ENCODE assay signal across 8 mouse cellular contexts in genomic region chr1:165735826-165736818, GRCm38 (mm10). TPM values are rescaled to one million over a fixed set of nuclear protein-coding genes. Genes with fewer than 3 reads are reported as not detected.
DNase-seq lines count a peak whose midpoint lies in the region; ATAC-seq and TF ChIP-seq lines count a peak whose summit lies in the region.

No protein-coding gene starts in this region.

- H3K4me3 ChIP-seq in G1E (ENCODE audit: low read depth, low read length): no peak overlapping the region
- no peak overlapping the region for H3K4me3 ChIP-seq in forebrain, postnatal 0 days (ENCODE audit: low read depth, low read length)
- H3K4me3 ChIP-seq in layer of hippocampus, adult 2 months: peak overlapping the region; percentile 16; the same call in 1 of the 2 replicates
- H3K4me3 ChIP-seq in lung, embryonic 14.5 days (ENCODE audit: low read depth, low read length): no peak overlapping the region
- no peak overlapping the region for H3K4me3 ChIP-seq in olfactory bulb, adult 2 months (ENCODE audit: insufficient read depth, low read depth, low read length)

- H3K4me1 ChIP-seq in G1E (ENCODE audit: insufficient read depth, low read depth, low read length): peaks cover 5% of the 10 kb centered on the region
- no peaks in the 10 kb centered on the region for H3K4me1 ChIP-seq in forebrain, postnatal 0 days (ENCODE audit: insufficient read depth)
- H3K4me1 ChIP-seq in lung, embryonic 14.5 days (ENCODE audit: insufficient read depth): peaks cover 5% of the 10 kb centered on the region; the same call in 1 of the 2 replicates
- no peaks in the 10 kb centered on the region for H3K4me1 ChIP-seq in olfactory bulb, adult 2 months (ENCODE audit: control insufficient read depth, insufficient read depth, low read length)

- TF ChIP-seq POLR2A in olfactory bulb, adult 2 months (IDR thresholded peaks at IDR 0.05; ENCODE audit: insufficient read depth, low read depth, low read length): no peak

- ATAC-seq in G1E (ENCODE audit: extremely low read depth, insufficient number of reproducible peaks, low FRiP score, poor library complexity, severe bottlenecking): peak; percentile 76
- ATAC-seq in forebrain, postnatal 0 days: peak; percentile 93
- peak; percentile 87 for ATAC-seq in lung, embryonic 14.5 days (ENCODE audit: insufficient read depth)

- WGBS in forebrain, postnatal 0 days: 30% methylated on average over 20 of the region's 20 CpGs
- 22% methylated on average over 20 of the region's 20 CpGs for WGBS in lung, embryonic 14.5 days
- 29% methylated on average over 20 of the region's 20 CpGs for WGBS in olfactory bulb, adult 2 months

- peak; percentile 94 for TF ChIP-seq CTCF in G1E (IDR thresholded peaks at IDR 0.05; ENCODE audit: low read depth, low read length)
- TF ChIP-seq CTCF in forebrain, postnatal 0 days (IDR thresholded peaks at IDR 0.05; ENCODE audit: low read depth): peak; percentile 97
- TF ChIP-seq CTCF in layer of hippocampus, adult 2 months (conservative IDR thresholded peaks at IDR 0.05): peak; percentile 97
- peak; percentile 98 for TF ChIP-seq CTCF in lung, embryonic 14.5 days (IDR thresholded peaks at IDR 0.05; ENCODE audit: low read depth)
- peak; percentile 52 for TF ChIP-seq CTCF in olfactory bulb, adult 2 months (IDR thresholded peaks at IDR 0.05; ENCODE audit: insufficient read depth, low read depth, low read length)

- no peak overlapping the region for H3K27ac ChIP-seq in forebrain, postnatal 0 days (ENCODE audit: low read depth, low read length)
- no peak overlapping the region for H3K27ac ChIP-seq in layer of hippocampus, adult 2 months
- H3K27ac ChIP-seq in lung, embryonic 14.5 days (ENCODE audit: low read depth): no peak overlapping the region
- H3K27ac ChIP-seq in olfactory bulb, adult 2 months (ENCODE audit: insufficient read depth, low read depth, low read length): no peak overlapping the region

- peaks cover 11% of the 10 kb centered on the region for H3K27me3 ChIP-seq in G1E (ENCODE audit: insufficient read depth, low read length)
- H3K27me3 ChIP-seq in forebrain, postnatal 0 days (ENCODE audit: insufficient read depth, low read length): no peaks in the 10 kb centered on the region
- no peaks in the 10 kb centered on the region for H3K27me3 ChIP-seq in lung, embryonic 14.5 days (ENCODE audit: insufficient read depth, low read length)

- H3K36me3 ChIP-seq in G1E (replicated peaks): no peaks in the 10 kb centered on the region
- no peaks in the 10 kb centered on the region for H3K36me3 ChIP-seq in forebrain, postnatal 0 days (ENCODE audit: insufficient read depth)
- no peaks in the 10 kb centered on the region for H3K36me3 ChIP-seq in lung, embryonic 14.5 days (ENCODE audit: insufficient read depth)

- H3K9ac ChIP-seq in forebrain, postnatal 0 days: no peak overlapping the region
- no peak overlapping the region for H3K9ac ChIP-seq in lung, embryonic 14.5 days

- H3K9me3 ChIP-seq in G1E (replicated peaks): no peaks in the 10 kb centered on the region
- H3K9me3 ChIP-seq in forebrain, postnatal 0 days (ENCODE audit: low read length): no peaks in the 10 kb centered on the region
- H3K9me3 ChIP-seq in lung, embryonic 14.5 days (ENCODE audit: low read depth, low read length): no peaks in the 10 kb centered on the region

- DNase-seq in G1E (ENCODE audit: low spot score): peak; percentile 40
- DNase-seq in cerebellum, adult 18-20 months: peak; percentile 84 to 86
- DNase-seq in forebrain, postnatal 0 days: peak; percentile 92
- DNase-seq in heart, postnatal 4 days: peak; percentile 94
- peak; percentile 87 to 91 for DNase-seq in layer of hippocampus, adult 2 months (ENCODE audit: low spot score in 2 of 2)
- peak; percentile 99 for DNase-seq in lung, embryonic 14.5 days
- peak; percentile 62 to 80 for DNase-seq in thymus, adult 18-20 months

- H3K4me2 ChIP-seq in forebrain, postnatal 0 days (ENCODE audit: low read depth): peak overlapping the region; percentile 18; the same call in 1 of the 2 replicates
- peak overlapping the region; percentile 40 for H3K4me2 ChIP-seq in lung, embryonic 14.5 days

RNA-seq across cellular contexts. Expression of gene Rcsd1, which starts 26.6 kb away (rescaled TPM):
- total RNA-seq in G1E (2014; fragmentation: Nextera tagmentation): 14.2 and 16.1 TPM in 2 replicates
- total RNA-seq in G1E (2017): 15.8 and 15.9 TPM in 2 replicates
- polyA plus RNA-seq in G1E (2012): 24.9 and 27.3 TPM in 2 replicates
- total RNA-seq in forebrain, postnatal 0 days (2014; rRNA removed): 5.9 and 8.0 TPM in 2 replicates
- polyA plus RNA-seq in forebrain, postnatal 0 days (2015; fragmentation: Nextera tagmentation; extraction: Ambion mirVana): 7.5 and 7.9 TPM in 2 replicates
- 100 to 1,000 TPM; 107 to 115 TPM for total RNA-seq in heart, postnatal 4 days (2021)
- 1 to 10 TPM; 3.7 to 4.9 TPM for total RNA-seq in layer of hippocampus, adult 2 months (2021)
- 22.9 and 25.2 TPM in 2 replicates for polyA plus RNA-seq in lung, embryonic 14.5 days (2014; fragmentation: Nextera tagmentation; extraction: Ambion mirVana)
- 138 and 395 TPM in 2 replicates for polyA plus RNA-seq in olfactory bulb, adult 2 months (2012; ENCODE audit: insufficient read depth, insufficient read length, low replicate concordance, missing spikeins)

RNA-seq across cellular contexts. Expression of gene Creg1, which starts 27.4 kb away (rescaled TPM):
- total RNA-seq in G1E (2014; fragmentation: Nextera tagmentation) (514 and 555 TPM in 2 replicates), G1E (2017) (239 and 269 TPM in 2 replicates)
- polyA plus RNA-seq in G1E (2012): 139 and 160 TPM in 2 replicates
- 20.0 and 22.7 TPM in 2 replicates for total RNA-seq in forebrain, postnatal 0 days (2014; rRNA removed)
- polyA plus RNA-seq in forebrain, postnatal 0 days (2015; fragmentation: Nextera tagmentation; extraction: Ambion mirVana): 34.7 and 42.3 TPM in 2 replicates
- total RNA-seq in heart, postnatal 4 days (2021): 10 to 100 TPM; 24.3 to 28.7 TPM
- 10 to 100 TPM; 23.8 to 26.4 TPM for total RNA-seq in layer of hippocampus, adult 2 months (2021)
- 54.3 and 58.3 TPM in 2 replicates for polyA plus RNA-seq in lung, embryonic 14.5 days (2014; fragmentation: Nextera tagmentation; extraction: Ambion mirVana)
- polyA plus RNA-seq in olfactory bulb, adult 2 months (2012; ENCODE audit: insufficient read depth, insufficient read length, low replicate concordance, missing spikeins): not detected in 2 replicates

RNA-seq across cellular contexts. Expression of gene Cd247, which starts 52.4 kb away (rescaled TPM):
- 1.1 and 3.3 TPM in 2 replicates for total RNA-seq in G1E (2014; fragmentation: Nextera tagmentation)
- 1.0 and 1.4 TPM in 2 replicates for total RNA-seq in G1E (2017)
- 0.96 and 1.6 TPM in 2 replicates for polyA plus RNA-seq in G1E (2012)
- total RNA-seq in forebrain, postnatal 0 days (2014; rRNA removed): 0.14 TPM in 1 of 2 replicates, not detected in the other
- polyA plus RNA-seq in forebrain, postnatal 0 days (2015; fragmentation: Nextera tagmentation; extraction: Ambion mirVana): 0.28 and 0.67 TPM in 2 replicates
- total RNA-seq in heart, postnatal 4 days (2021): under 1 TPM; 0.29 to 0.69 TPM
- not detected for total RNA-seq in layer of hippocampus, adult 2 months (2021)
- 1.1 and 1.5 TPM in 2 replicates for polyA plus RNA-seq in lung, embryonic 14.5 days (2014; fragmentation: Nextera tagmentation; extraction: Ambion mirVana)
- 189 TPM in 1 of 2 replicates, not detected in the other for polyA plus RNA-seq in olfactory bulb, adult 2 months (2012; ENCODE audit: insufficient read depth, insufficient read length, low replicate concordance, missing spikeins)

Comparison
In these comparisons a context has a peak if more than half of its experiments do, and no peak if none do; other contexts are left out.
1. DNase-seq: peak in every context shown above with its lines; median percentile 99 in lung, embryonic 14.5 days; 94 in heart, postnatal 4 days; 92 in forebrain, postnatal 0 days; 89 in layer of hippocampus, adult 2 months; 85 in cerebellum, adult 18-20 months; 71 in thymus, adult 18-20 months; 40 in G1E.
2. RNA of gene Rcsd1, which starts 26.6 kb away (total RNA-seq): 107 to 115 TPM in heart, postnatal 4 days; 14.2 to 16.1 TPM in G1E, 5.9 to 8.0 TPM in forebrain, postnatal 0 days and 3.7 to 4.9 TPM in layer of hippocampus, adult 2 months; every median in the first group is over 4 times any median in the second.
3. RNA of gene Creg1, which starts 27.4 kb away (total RNA-seq): 239 to 555 TPM in G1E; 24.3 to 28.7 TPM in heart, postnatal 4 days, 23.8 to 26.4 TPM in layer of hippocampus, adult 2 months and 20.0 to 22.7 TPM in forebrain, postnatal 0 days; every median in the first group is over 4 times any median in the second.
4. Peak in every context shown above with its lines, with median percentiles within 50 percentile points of each other: ATAC-seq and CTCF ChIP-seq.